Mouse (Mus musculus) heart, embryonic 12.5 days (tissue): ENCODE measurements around the gene Stat2. TPM values are rescaled to one million over a fixed set of nuclear protein-coding genes. Genes with fewer than 3 reads are reported as not detected.
"Not testable (repeated sequence)": the region's sequence is repeated elsewhere in the genome, so short reads cannot be mapped to it uniquely, and the experiment has no call there.

Experiments
- ATAC-seq: fragments of 200-750 bp; cut with Nextera tagmentation; 2 replicates; pipeline ENCODE4 v1.8.0; 2017; ENCODE audit warnings: moderate TSS enrichment, moderate library complexity; ENCODE audit not compliant: insufficient number of reproducible peaks, low FRiP score
- H3K27ac ChIP-seq: fragments of 300-500 bp; sonication (generic); 2 replicates; pipeline ENCODE4 v1.5.1; 2016; ENCODE audit warnings: mild to moderate bottlenecking, moderate library complexity; ENCODE audit not compliant: poor library complexity, severe bottlenecking
- H3K27me3 ChIP-seq: fragments of 300-500 bp; sonication (generic); replicated peaks from 2 replicates; pipeline ENCODE4 v1.6.1; 2016; ENCODE audit warnings: mild to moderate bottlenecking, moderate library complexity
- H3K36me3 ChIP-seq: fragments of 300-500 bp; sonication (generic); 2 replicates; pipeline ENCODE4 v1.6.1; 2016; ENCODE audit warnings: mild to moderate bottlenecking, moderate library complexity
- H3K4me1 ChIP-seq: fragments of 300-500 bp; sonication (generic); replicated peaks from 2 replicates; pipeline ENCODE4 v1.6.1; 2016; ENCODE audit warnings: mild to moderate bottlenecking
- H3K4me2 ChIP-seq: fragments of 300-500 bp; sonication (generic); 2 replicates; pipeline ENCODE4 v1.6.1; 2016; ENCODE audit warnings: mild to moderate bottlenecking, moderate library complexity
- H3K4me3 ChIP-seq: fragments of 300-500 bp; sonication (generic); 2 replicates; pipeline ENCODE4 v1.5.1; 2016; ENCODE audit warnings: mild to moderate bottlenecking
- H3K9ac ChIP-seq: fragments of 300-500 bp; sonication (generic); 2 replicates; pipeline ENCODE4 v1.6.1; 2016; ENCODE audit warnings: mild to moderate bottlenecking, moderate library complexity
- H3K9me3 ChIP-seq: fragments of 300-500 bp; sonication (generic); replicated peaks from 2 replicates; pipeline ENCODE4 v1.6.1; 2016; ENCODE audit warnings: mild to moderate bottlenecking, moderate library complexity
- WGBS: fragments of 180-500 bp; shearing (Covaris S2); methylation state at CpG from one replicate; pipeline ENCODE4 v1.1.7; 2016; 5-methylcytosine and 5-hydroxymethylcytosine counted together
- polyA plus RNA-seq: library from polyadenylated mRNA; unstranded; fragments of >200 nt; fragmentation: Nextera tagmentation; extraction: Ambion mirVana; gene quantifications from 2 replicates; pipeline ENCODE4 v1.2.1, GENCODE M21; 2016

Gene Stat2
- polyA plus RNA-seq, 1 experiment from 2014 or later = 11.2 TPM

DNA sequence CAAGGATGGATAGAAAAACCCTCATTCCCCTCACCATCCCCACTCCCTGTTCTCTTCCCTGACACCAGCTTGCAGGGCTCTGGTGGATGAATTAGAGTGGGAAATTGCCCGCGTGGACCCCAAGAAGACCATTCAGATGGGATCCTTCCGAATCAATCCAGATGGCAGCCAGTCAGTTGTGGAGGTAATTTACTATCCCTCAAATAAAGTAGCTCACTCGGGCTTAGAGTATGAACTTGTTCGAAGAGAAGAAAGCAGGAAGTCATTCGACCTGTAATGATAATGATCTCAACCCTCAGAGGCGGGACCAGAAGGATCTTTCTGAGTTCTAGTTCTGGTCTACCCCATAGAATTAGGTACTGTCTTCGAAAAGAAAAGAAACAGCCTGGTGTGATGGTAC lies 53.2 kb downstream of the Stat2 start:
- H3K4me3 ChIP-seq = peak overlapping the region; percentile 85

DNA sequence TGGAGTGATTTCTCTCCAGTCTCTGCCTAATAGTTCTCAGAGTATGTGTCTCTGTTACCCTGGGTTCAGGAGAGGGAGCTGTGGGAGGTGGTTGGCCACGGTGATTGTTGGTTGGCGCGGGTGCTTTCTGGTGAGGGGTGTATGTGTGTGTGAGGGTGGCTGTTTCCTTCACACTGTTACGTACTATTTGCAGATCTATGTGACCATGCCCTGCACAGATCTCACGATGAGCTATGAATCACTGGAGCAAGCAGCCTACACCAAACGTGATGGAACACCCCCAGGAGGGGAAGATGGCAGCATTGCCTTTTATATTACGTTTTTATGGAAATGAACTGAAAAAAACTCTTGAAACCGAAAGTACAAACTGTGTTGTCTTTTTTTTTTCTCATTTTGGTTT lies 56.5 kb downstream of the Stat2 start:
- no peaks in the 10 kb centered on the region for H3K27me3 ChIP-seq
- WGBS = 95% methylated on average over 8 of the region's 8 CpGs
- no peak overlapping the region for H3K4me3 ChIP-seq
- peaks cover 10% of the 10 kb centered on the region for H3K4me1 ChIP-seq
- no peak overlapping the region for H3K27ac ChIP-seq
- ATAC-seq = no peak
- H3K9ac ChIP-seq = no peak overlapping the region
- peaks cover 47% of the 10 kb centered on the region for H3K36me3 ChIP-seq
- no peaks in the 10 kb centered on the region for H3K9me3 ChIP-seq
- no peak overlapping the region for H3K4me2 ChIP-seq

More for the DNA sequence above, 53.2 kb downstream of the Stat2 start:
- Histone ChIP-seq H3K9ac (peak overlapping the region; percentile 93), H3K4me1 (peaks cover 16% of the 10 kb centered on the region), H3K4me2 (peak overlapping the region; percentile 83), H3K27me3 (no peaks in the 10 kb centered on the region), H3K27ac (no peak overlapping the region), H3K9me3 (no peaks in the 10 kb centered on the region), H3K36me3 (peaks cover 63% of the 10 kb centered on the region)
- WGBS = 69% methylated on average over 8 of the region's 8 CpGs
- ATAC-seq = no peak

DNA sequence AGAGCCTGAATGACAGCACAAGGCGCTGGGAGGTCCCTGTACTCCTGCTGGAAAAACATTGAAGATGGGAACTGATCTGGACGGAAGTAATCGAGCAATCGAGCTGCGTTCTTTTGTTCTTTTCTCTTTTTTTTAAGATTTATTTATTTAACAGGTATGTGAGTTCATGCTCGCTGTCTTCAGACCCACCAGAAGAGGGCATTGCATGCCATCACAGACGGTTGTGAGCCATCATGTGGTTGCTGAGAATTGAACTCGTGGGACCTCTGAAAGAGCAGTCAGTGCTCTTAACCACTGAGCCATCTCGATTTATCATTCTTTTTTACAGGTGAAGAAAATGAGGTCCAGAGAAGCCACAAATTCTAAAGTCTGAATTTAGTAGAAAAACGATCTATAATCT lies 57.3 kb downstream of the Stat2 start:
- Histone ChIP-seq H3K4me1 (peaks cover 10% of the 10 kb centered on the region), H3K4me3 (no peak overlapping the region), H3K27ac (no peak overlapping the region), H3K4me2 (no peak overlapping the region), H3K9me3 (no peaks in the 10 kb centered on the region), H3K27me3 (no peaks in the 10 kb centered on the region), H3K9ac (no peak overlapping the region), H3K36me3 (peaks cover 47% of the 10 kb centered on the region)
- 89% methylated on average over 10 of the region's 10 CpGs for WGBS
- no peak for ATAC-seq

DNA sequence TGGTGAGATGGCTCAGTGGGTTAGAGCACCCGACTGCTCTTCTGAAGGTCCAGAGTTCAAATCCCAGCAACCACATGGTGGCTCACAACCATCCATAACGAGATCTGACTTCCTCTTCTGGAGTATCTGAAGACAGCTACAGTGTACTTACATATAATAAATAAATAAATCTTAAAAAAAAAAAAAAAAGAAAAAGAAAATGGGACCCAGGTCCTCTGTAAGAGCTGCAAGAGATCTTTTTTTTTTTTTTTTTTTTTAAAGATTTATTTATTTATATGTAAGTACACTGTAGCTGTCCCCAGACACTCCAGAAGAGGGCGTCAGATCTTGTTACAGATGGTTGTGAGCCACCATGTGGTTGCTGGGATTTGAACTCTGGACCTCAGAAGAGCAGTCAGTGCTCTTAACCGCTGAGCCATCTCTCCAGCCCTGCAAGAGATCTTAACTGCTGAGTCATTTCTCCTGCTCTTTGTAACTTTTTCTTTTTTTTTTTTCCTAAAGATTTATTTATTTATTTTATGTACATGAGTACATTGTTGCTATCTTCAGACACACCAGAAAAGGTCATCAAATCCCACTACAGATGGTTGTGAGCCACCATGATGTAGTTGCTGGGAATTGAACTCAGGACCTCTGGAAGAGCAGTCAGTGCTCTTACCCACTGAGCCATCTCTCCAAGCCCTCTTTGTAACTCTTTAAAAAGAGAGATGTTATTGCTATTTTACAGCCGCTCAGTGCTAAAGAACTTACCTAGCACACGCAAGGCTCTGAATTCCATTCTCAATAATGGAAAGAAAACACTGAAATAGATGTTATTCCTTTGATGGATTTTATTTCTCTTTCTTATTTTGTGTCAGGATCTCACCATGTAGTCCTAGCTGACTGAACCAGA lies 62.2 kb downstream of the Stat2 start:
- H3K27ac ChIP-seq, ATAC-seq, H3K9me3 ChIP-seq, H3K27me3 ChIP-seq, H3K9ac ChIP-seq, H3K4me3 ChIP-seq, H3K4me2 ChIP-seq: not testable (repeated sequence)
- Histone ChIP-seq H3K4me1 (peaks cover 14% of the 10 kb centered on the region), H3K36me3 (peaks cover 17% of the 10 kb centered on the region)
- 75% methylated on average over 6 of the region's 6 CpGs for WGBS

GRCm38 (mm10) chr10:128335582-128335981 lies 65.2 kb downstream of the Stat2 start:
- WGBS = 3% methylated on average over 4 of the region's 4 CpGs
- H3K36me3 ChIP-seq = peaks cover 3% of the 10 kb centered on the region; the same call in 1 of the 2 replicates
- H3K9ac ChIP-seq = no peak overlapping the region
- no peaks in the 10 kb centered on the region for H3K9me3 ChIP-seq
- no peak overlapping the region for H3K4me2 ChIP-seq
- H3K4me1 ChIP-seq = peaks cover 38% of the 10 kb centered on the region
- peak overlapping the region; percentile 35; the same call in 1 of the 2 replicates for H3K27ac ChIP-seq
- no peak for ATAC-seq
- H3K27me3 ChIP-seq = no peaks in the 10 kb centered on the region
- no peak overlapping the region for H3K4me3 ChIP-seq

DNA sequence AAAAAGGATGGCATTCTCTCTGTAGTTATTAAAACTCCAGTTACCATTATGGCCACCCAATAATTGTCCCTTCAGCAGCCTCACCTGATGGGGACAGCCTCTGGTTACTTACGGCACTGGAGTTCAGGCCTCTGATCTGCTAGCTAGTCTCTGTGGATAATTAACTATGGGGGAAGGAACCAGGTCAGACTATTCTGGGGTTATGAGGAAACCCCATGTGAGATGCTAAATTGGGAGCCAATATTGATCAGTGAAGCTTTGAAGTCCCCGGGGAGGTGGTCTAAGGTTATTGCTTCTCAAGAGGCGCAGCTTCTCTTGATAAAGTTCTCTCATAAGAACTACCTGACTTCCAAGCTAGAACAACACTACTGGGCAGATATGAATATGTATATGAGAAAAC lies 65.8 kb downstream of the Stat2 start:
- Histone ChIP-seq H3K4me3 (no peak overlapping the region), H3K4me1 (peaks cover 43% of the 10 kb centered on the region), H3K27ac (peak overlapping the region; percentile 35; the same call in 1 of the 2 replicates), H3K4me2 (no peak overlapping the region), H3K36me3 (peaks cover 3% of the 10 kb centered on the region; the same call in 1 of the 2 replicates), H3K9ac (no peak overlapping the region), H3K27me3 (no peaks in the 10 kb centered on the region), H3K9me3 (no peaks in the 10 kb centered on the region)
- 85% methylated on average over 3 of the region's 3 CpGs for WGBS
- ATAC-seq = no peak

GRCm38 (mm10) chr10:128336597-128336996 lies 66.2 kb downstream of the Stat2 start:
- Histone ChIP-seq H3K36me3 (peaks cover 3% of the 10 kb centered on the region; the same call in 1 of the 2 replicates), H3K9ac (no peak overlapping the region; the same call in 1 of the 2 replicates), H3K4me3 (peak overlapping the region; percentile 94; the same call in 1 of the 2 replicates), H3K4me1 (peaks cover 47% of the 10 kb centered on the region), H3K27ac (peak overlapping the region; percentile 93), H3K27me3 (no peaks in the 10 kb centered on the region), H3K9me3 (no peaks in the 10 kb centered on the region), H3K4me2 (peak overlapping the region; percentile 86)
- WGBS = 61% methylated on average over 3 of the region's 3 CpGs
- ATAC-seq = no peak

DNA sequence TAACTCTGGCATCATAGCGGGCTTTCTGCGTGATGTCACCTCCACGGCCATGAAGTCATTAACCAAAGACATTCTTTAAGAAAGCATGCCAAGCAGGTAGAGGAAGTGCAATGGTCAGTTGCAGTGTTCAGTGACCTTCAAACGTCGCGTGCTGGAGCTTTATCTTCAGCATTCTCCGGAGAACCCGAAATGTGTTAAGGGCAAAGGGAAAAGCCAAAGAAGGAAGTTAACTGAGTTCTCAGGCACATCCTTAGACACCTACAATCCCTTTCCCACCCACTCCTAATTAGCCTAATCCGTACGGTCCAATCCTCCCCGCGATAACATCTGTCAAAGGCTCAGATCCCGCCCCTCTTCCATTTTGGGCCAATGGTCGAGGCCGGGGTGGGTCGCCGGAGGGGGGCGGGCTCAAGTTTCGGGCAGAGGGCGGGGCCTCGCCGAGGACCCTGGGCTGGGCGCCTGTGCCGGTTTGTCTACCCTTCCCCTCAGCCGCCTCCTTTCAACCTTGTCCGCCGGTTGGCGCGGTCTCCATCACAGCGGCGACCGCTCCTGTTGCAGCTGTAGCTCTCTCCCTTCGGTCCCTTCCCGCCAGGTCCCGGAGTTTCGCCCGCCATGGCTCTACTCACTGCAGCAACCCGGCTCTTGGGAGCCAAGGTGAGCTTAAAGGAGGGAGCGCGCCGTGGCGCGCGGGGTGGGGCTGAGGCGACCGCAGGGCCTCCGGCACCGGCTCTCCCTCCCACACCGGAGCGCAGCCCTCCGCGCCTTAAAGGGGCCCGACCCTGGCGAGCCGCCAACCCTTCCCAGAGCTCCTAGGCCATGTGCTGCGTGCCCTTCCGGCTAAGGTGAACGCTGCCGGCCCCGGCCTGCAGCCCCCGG lies 67.2 kb downstream of the Stat2 start, which contains the start of gene Cs:
TSS of gene Cs (plus strand) at position 429 of the 876 bp plus-strand sequence.
- Histone ChIP-seq H3K27me3 (no peaks in the 10 kb centered on the region), H3K4me3 (peak within 1 kb of the TSS; percentile 94), H3K9me3 (no peaks in the 10 kb centered on the region), H3K27ac (peak within 1 kb of the TSS; percentile 98), H3K36me3 (peaks cover 3% of the 10 kb centered on the region; the same call in 1 of the 2 replicates), H3K4me1 (peaks cover 49% of the 10 kb centered on the region), H3K9ac (peak within 1 kb of the TSS; percentile 87), H3K4me2 (peak within 1 kb of the TSS; percentile 86)
- peak; percentile 99 for ATAC-seq
- WGBS = 2% methylated on average over 59 of the region's 61 CpGs

- H3K9ac ChIP-seq = peak overlapping the region; percentile 87
- peak overlapping the region; percentile 98 for H3K27ac ChIP-seq
- no peaks in the 10 kb centered on the region for H3K9me3 ChIP-seq
- H3K4me3 ChIP-seq = peak overlapping the region; percentile 94
- H3K27me3 ChIP-seq = no peaks in the 10 kb centered on the region
- H3K36me3 ChIP-seq = peaks cover 3% of the 10 kb centered on the region; the same call in 1 of the 2 replicates
- no peak for ATAC-seq
- H3K4me1 ChIP-seq = peaks cover 54% of the 10 kb centered on the region
- H3K4me2 ChIP-seq = peak overlapping the region; percentile 86
- WGBS = 14% methylated on average over 5 of the region's 5 CpGs
These were observed 68.1 kb downstream of the Stat2 start for GRCm38 (mm10) chr10:128338415-128338814.

DNA sequence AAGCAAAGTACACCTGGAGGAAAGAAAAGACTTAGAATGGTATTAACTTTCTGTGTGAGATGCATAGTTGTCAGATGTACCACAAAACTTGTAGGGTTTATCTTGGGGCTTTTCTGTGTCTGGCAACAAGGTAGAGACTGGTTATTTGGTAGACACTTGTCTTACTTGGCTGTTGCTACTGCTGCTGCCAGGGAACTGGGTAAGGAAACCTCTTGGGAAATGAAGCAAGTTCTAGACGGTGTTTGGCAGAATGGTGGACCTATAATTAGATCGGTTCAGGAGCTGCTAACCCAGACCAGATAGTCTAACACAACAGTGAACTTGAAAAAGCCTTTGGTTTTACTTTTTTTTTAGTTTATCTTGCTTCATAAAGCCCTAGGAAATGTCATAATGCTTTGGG lies 68.6 kb downstream of the Stat2 start:
- no peak for ATAC-seq
- Histone ChIP-seq H3K4me1 (peaks cover 59% of the 10 kb centered on the region), H3K27ac (peak overlapping the region; percentile 98; the same call in 1 of the 2 replicates), H3K9ac (peak overlapping the region; percentile 87), H3K9me3 (no peaks in the 10 kb centered on the region), H3K27me3 (no peaks in the 10 kb centered on the region), H3K4me3 (peak overlapping the region; percentile 94), H3K36me3 (peaks cover 3% of the 10 kb centered on the region; the same call in 1 of the 2 replicates), H3K4me2 (peak overlapping the region; percentile 86)
- WGBS = 22% methylated on average over 2 of the region's 2 CpGs
